Mouse (Mus musculus): ENCODE data around the gene Man1c1. TPM values are rescaled to one million over a fixed set of nuclear protein-coding genes. Genes with fewer than 3 reads are reported as not detected.
A peak's percentile ranks its signal among the peaks of the same experiment; 100 is the strongest.

Gene Man1c1
- total RNA-seq, 1 experiment from 2014 or later, result 12.8 TPM

- peak; percentile 33 for ATAC-seq (replicated peaks; ENCODE audit: insufficient number of reproducible peaks, low FRiP score, low TSS enrichment, poor library complexity, severe bottlenecking)
Measured at GRCm38 (mm10) chr4:134730106-134730505, 26.0 kb upstream of the Man1c1 start.

- no peak for ATAC-seq (replicated peaks; ENCODE audit: insufficient number of reproducible peaks, low FRiP score, low TSS enrichment, poor library complexity, severe bottlenecking)
Measured at GRCm38 (mm10) chr4:134725735-134726345, 21.8 kb upstream of the Man1c1 start.

GRCm38 (mm10) chr4:134724974-134725373, 20.9 kb upstream of the Man1c1 start:
- no peak for ATAC-seq (replicated peaks; ENCODE audit: insufficient number of reproducible peaks, low FRiP score, low TSS enrichment, poor library complexity, severe bottlenecking)

GRCm38 (mm10) chr4:134723251-134723650, 19.2 kb upstream of the Man1c1 start:
- no peak for ATAC-seq (replicated peaks; ENCODE audit: insufficient number of reproducible peaks, low FRiP score, low TSS enrichment, poor library complexity, severe bottlenecking)

GRCm38 (mm10) chr4:134721076-134721475, 17.0 kb upstream of the Man1c1 start:
- no peak for ATAC-seq (replicated peaks; ENCODE audit: insufficient number of reproducible peaks, low FRiP score, low TSS enrichment, poor library complexity, severe bottlenecking)

- no peak for ATAC-seq (replicated peaks; ENCODE audit: insufficient number of reproducible peaks, low FRiP score, low TSS enrichment, poor library complexity, severe bottlenecking)
Measured at GRCm38 (mm10) chr4:134720371-134720770, 16.3 kb upstream of the Man1c1 start.

GRCm38 (mm10) chr4:134719489-134719888, 15.4 kb upstream of the Man1c1 start:
- ATAC-seq (replicated peaks; ENCODE audit: insufficient number of reproducible peaks, low FRiP score, low TSS enrichment, poor library complexity, severe bottlenecking), result no peak

- ATAC-seq (replicated peaks; ENCODE audit: insufficient number of reproducible peaks, low FRiP score, low TSS enrichment, poor library complexity, severe bottlenecking), result peak; percentile 95
Measured at GRCm38 (mm10) chr4:134713937-134714336, 9.8 kb upstream of the Man1c1 start.

- ATAC-seq (replicated peaks; ENCODE audit: insufficient number of reproducible peaks, low FRiP score, low TSS enrichment, poor library complexity, severe bottlenecking), result no peak
Measured at GRCm38 (mm10) chr4:134705311-134705710, 1.2 kb upstream of the Man1c1 start.

GRCm38 (mm10) chr4:134704590-134704989, 500 bp upstream of the Man1c1 start:
- ATAC-seq (replicated peaks; ENCODE audit: insufficient number of reproducible peaks, low FRiP score, low TSS enrichment, poor library complexity, severe bottlenecking), result no peak

GRCm38 (mm10) chr4:134702981-134703834, 882 bp downstream of the Man1c1 start:
- no peak for ATAC-seq (replicated peaks; ENCODE audit: insufficient number of reproducible peaks, low FRiP score, low TSS enrichment, poor library complexity, severe bottlenecking)

GRCm38 (mm10) chr4:134701934-134702333, 2.2 kb downstream of the Man1c1 start:
- ATAC-seq (replicated peaks; ENCODE audit: insufficient number of reproducible peaks, low FRiP score, low TSS enrichment, poor library complexity, severe bottlenecking), result peak; percentile 38; the same call in 1 of the 2 replicates

GRCm38 (mm10) chr4:134700911-134701310, 3.2 kb downstream of the Man1c1 start:
- no peak for ATAC-seq (replicated peaks; ENCODE audit: insufficient number of reproducible peaks, low FRiP score, low TSS enrichment, poor library complexity, severe bottlenecking)

- ATAC-seq (replicated peaks; ENCODE audit: insufficient number of reproducible peaks, low FRiP score, low TSS enrichment, poor library complexity, severe bottlenecking), result no peak
Measured at GRCm38 (mm10) chr4:134693202-134693940, 10.7 kb downstream of the Man1c1 start.

- no peak for ATAC-seq (replicated peaks; ENCODE audit: insufficient number of reproducible peaks, low FRiP score, low TSS enrichment, poor library complexity, severe bottlenecking)
Measured at GRCm38 (mm10) chr4:134692388-134692787, 11.7 kb downstream of the Man1c1 start.

GRCm38 (mm10) chr4:134686022-134686661, 17.9 kb downstream of the Man1c1 start:
- no peak for ATAC-seq (replicated peaks; ENCODE audit: insufficient number of reproducible peaks, low FRiP score, low TSS enrichment, poor library complexity, severe bottlenecking)

GRCm38 (mm10) chr4:134684637-134685338, 19.3 kb downstream of the Man1c1 start:
- no peak for ATAC-seq (replicated peaks; ENCODE audit: insufficient number of reproducible peaks, low FRiP score, low TSS enrichment, poor library complexity, severe bottlenecking)

GRCm38 (mm10) chr4:134683892-134684291, 20.2 kb downstream of the Man1c1 start:
- ATAC-seq (replicated peaks; ENCODE audit: insufficient number of reproducible peaks, low FRiP score, low TSS enrichment, poor library complexity, severe bottlenecking), result no peak
